Mouse (Mus musculus) G1E-ER4 (cell line): Measurements from ENCODE around the gene Prpf19. TPM values are rescaled to one million over a fixed set of nuclear protein-coding genes. Genes with fewer than 3 reads are reported as not detected.

Experiments used
- GATA1 ChIP-seq: IDR thresholded peaks from one replicate; pipeline ENCODE4 v1.8.0; 2012; ENCODE audit warnings: low read length, inconsistent platforms
- polyA plus RNA-seq: library from polyadenylated mRNA; stranded (reverse); fragments of >175 nt; gene quantifications from 2 replicates; pipeline ENCODE4 v1.2.3, GENCODE M21; 2012

Prpf19 gene
- polyA plus RNA-seq, 1 experiment: 136 TPM

GRCm38 (mm10) chr19:10947219-10947618 is 52.2 kb downstream of the Prpf19 start:
- TF ChIP-seq GATA1: no peak

- TF ChIP-seq GATA1: no peak
These were observed 53.4 kb downstream of the Prpf19 start for GRCm38 (mm10) chr19:10948416-10948815.

GRCm38 (mm10) chr19:10949112-10949511 is 54.1 kb downstream of the Prpf19 start, which contains the start of gene Ccdc86:
TSS of gene Ccdc86 (minus strand) at chr19:10949266.
- no peak for TF ChIP-seq GATA1

- no peak for TF ChIP-seq GATA1
These were observed 54.5 kb downstream of the Prpf19 start for GRCm38 (mm10) chr19:10949558-10949957.

- no peak for TF ChIP-seq GATA1
These were observed 57.2 kb downstream of the Prpf19 start for GRCm38 (mm10) chr19:10952021-10952939.

Other genes with a start within 250 kb of the Prpf19 start
- gene Pga5, start 217.2 kb upstream of the Prpf19 start, polyA plus RNA-seq: not detected in 2 replicates
- gene Vps37c, start 206.5 kb upstream of the Prpf19 start, polyA plus RNA-seq: 37.6 and 43.0 TPM in 2 replicates
- gene Cd5, start 156.2 kb upstream of the Prpf19 start, polyA plus RNA-seq: not detected in 2 replicates
- gene Cd6, start 65.2 kb upstream of the Prpf19 start, polyA plus RNA-seq: not detected in 2 replicates
- not detected in 2 replicates for gene Slc15a3, start 55.5 kb upstream of the Prpf19 start, polyA plus RNA-seq
- gene Tmem132a, start 25.3 kb upstream of the Prpf19 start, polyA plus RNA-seq: 0.01 TPM in 1 of 2 replicates, not detected in the other
- 23.2 and 23.8 TPM in 2 replicates for gene Tmem109, start 13.2 kb upstream of the Prpf19 start, polyA plus RNA-seq
- gene Zp1, start 25.4 kb downstream of the Prpf19 start, polyA plus RNA-seq: not detected in 2 replicates
- not detected in 2 replicates for gene Ptgdr2, start 41.9 kb downstream of the Prpf19 start, polyA plus RNA-seq
- 66.2 and 72.8 TPM in 2 replicates for gene Ccdc86, start 54.0 kb downstream of the Prpf19 start, polyA plus RNA-seq
- gene Ms4a10, start 79.4 kb downstream of the Prpf19 start, polyA plus RNA-seq: not detected in 2 replicates
- not detected in 2 replicates for gene Ms4a15, start 98.0 kb downstream of the Prpf19 start, polyA plus RNA-seq
- not detected in 2 replicates for gene Ms4a18, start 122.8 kb downstream of the Prpf19 start, polyA plus RNA-seq
- gene Ms4a8a, start 185.9 kb downstream of the Prpf19 start, polyA plus RNA-seq: not detected in 2 replicates
- not detected in 2 replicates for gene 1700017D01Rik, start 235.6 kb downstream of the Prpf19 start, polyA plus RNA-seq